Mouse (Mus musculus): ENCODE results near the gene Acy3. TPM values are rescaled to one million over a fixed set of nuclear protein-coding genes. Genes with fewer than 3 reads are reported as not detected.

Acy3 gene
- polyA plus RNA-seq, 1 experiment from 2014 or later = 8.0 TPM

DNA sequence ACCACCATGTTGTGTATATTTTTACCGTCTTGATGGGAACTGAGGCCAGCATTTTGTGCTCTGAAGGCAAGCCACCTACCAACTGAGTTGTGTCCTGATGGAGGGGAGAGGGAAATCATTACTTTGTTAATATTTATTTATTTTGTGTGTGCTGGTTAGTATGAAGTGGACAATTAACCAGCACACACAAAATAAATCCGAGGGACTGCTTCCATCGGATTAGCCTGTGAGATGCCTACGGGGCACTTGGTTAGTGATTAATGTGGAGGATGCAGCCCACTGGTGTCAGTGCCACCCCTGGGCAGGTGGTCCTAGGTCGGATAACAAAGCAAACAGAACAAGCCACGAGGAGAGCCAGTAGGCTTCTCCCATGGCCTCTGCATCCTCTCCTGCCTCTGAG lies 8.6 kb downstream of the Acy3 start:
- Histone ChIP-seq H3K9ac (ENCODE audit: low read depth, low read length) (no peak overlapping the region), H3K27ac (ENCODE audit: low read depth, low read length) (no peak overlapping the region), H3K27me3 (ENCODE audit: control insufficient read depth, insufficient read depth, low read length) (no peaks in the 10 kb centered on the region; the same call in 1 of the 2 replicates), H3K4me1 (ENCODE audit: control insufficient read depth, insufficient read depth, low read length) (0 out of 2 replicates have a peak, but pooled peaks cover 3% of the 10 kb centered on the region), H3K9me3 (replicated peaks; ENCODE audit: control insufficient read depth, low read length) (no peaks in the 10 kb centered on the region), H3K4me3 (ENCODE audit: low read depth, low read length) (no peak overlapping the region), H3K36me3 (ENCODE audit: control insufficient read depth, insufficient read depth, low read length) (no peaks in the 10 kb centered on the region), H3K4me2 (no peak overlapping the region)
- ATAC-seq (replicated peaks; ENCODE audit: insufficient number of reproducible peaks, low FRiP score, low TSS enrichment) = no peak
- 66% methylated on average over 6 of the region's 6 CpGs for WGBS (ENCODE audit: insufficient replicate concordance)

DNA sequence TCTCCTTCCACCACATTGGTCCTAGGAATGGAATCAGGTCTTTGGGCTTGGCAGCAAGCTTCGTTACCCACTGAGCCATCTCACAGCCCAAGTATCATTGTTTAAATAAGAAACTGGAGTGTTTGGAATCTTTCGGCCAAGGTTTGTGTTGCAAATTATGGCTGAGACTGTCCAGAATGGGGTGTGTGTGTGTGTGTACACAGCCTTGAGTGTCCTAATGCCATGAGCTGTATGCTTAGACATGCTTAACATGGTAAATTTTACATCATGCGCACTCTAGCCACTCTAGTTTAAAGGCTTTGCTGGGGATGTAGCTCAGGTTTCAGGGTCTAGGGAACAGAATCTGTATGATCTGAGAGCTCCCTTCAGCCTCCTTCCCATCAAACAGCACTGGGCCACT lies 9.1 kb downstream of the Acy3 start:
- ATAC-seq (replicated peaks; ENCODE audit: insufficient number of reproducible peaks, low FRiP score, low TSS enrichment) = no peak
- Histone ChIP-seq H3K4me2 (no peak overlapping the region), H3K36me3 (ENCODE audit: control insufficient read depth, insufficient read depth, low read length) (no peaks in the 10 kb centered on the region), H3K9ac (ENCODE audit: low read depth, low read length) (no peak overlapping the region), H3K27me3 (ENCODE audit: control insufficient read depth, insufficient read depth, low read length) (no peaks in the 10 kb centered on the region; the same call in 1 of the 2 replicates), H3K27ac (ENCODE audit: low read depth, low read length) (no peak overlapping the region), H3K9me3 (replicated peaks; ENCODE audit: control insufficient read depth, low read length) (no peaks in the 10 kb centered on the region), H3K4me1 (ENCODE audit: control insufficient read depth, insufficient read depth, low read length) (0 out of 2 replicates have a peak, but pooled peaks cover 3% of the 10 kb centered on the region), H3K4me3 (ENCODE audit: low read depth, low read length) (no peak overlapping the region)
- 81% methylated on average over 3 of the region's 3 CpGs for WGBS (ENCODE audit: insufficient replicate concordance)

DNA sequence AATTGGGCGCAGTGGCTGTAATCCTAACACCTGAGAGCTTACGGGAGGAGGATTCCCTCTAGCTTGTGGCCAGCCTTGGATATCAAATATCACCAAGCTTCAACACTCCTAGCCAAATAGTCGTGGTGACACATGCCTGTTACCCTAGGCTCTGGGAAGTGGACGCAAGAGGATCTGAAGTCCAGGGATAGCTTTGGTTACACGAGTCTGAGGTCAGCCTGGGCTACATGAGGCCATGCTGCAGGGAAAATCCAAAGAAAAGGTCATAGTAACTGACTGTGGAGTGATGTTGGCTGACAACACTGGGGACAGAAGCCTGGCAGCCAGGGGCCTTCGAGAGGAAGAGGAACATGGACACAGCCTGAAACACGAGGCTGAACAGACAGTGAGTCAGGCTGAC lies 9.7 kb downstream of the Acy3 start:
- WGBS (ENCODE audit: insufficient replicate concordance) = 66% methylated on average over 7 of the region's 7 CpGs
- H3K27ac ChIP-seq (ENCODE audit: low read depth, low read length) = no peak overlapping the region
- H3K4me3 ChIP-seq (ENCODE audit: low read depth, low read length) = no peak overlapping the region
- H3K36me3 ChIP-seq (ENCODE audit: control insufficient read depth, insufficient read depth, low read length) = no peaks in the 10 kb centered on the region
- H3K27me3 ChIP-seq (ENCODE audit: control insufficient read depth, insufficient read depth, low read length) = no peaks in the 10 kb centered on the region; the same call in 1 of the 2 replicates
- no peak overlapping the region for H3K9ac ChIP-seq (ENCODE audit: low read depth, low read length)
- H3K4me1 ChIP-seq (ENCODE audit: control insufficient read depth, insufficient read depth, low read length) = peaks cover 5% of the 10 kb centered on the region
- H3K9me3 ChIP-seq (replicated peaks; ENCODE audit: control insufficient read depth, low read length) = no peaks in the 10 kb centered on the region
- H3K4me2 ChIP-seq = no peak overlapping the region
- no peak for ATAC-seq (replicated peaks; ENCODE audit: insufficient number of reproducible peaks, low FRiP score, low TSS enrichment)

- WGBS (ENCODE audit: insufficient replicate concordance) = 77% methylated on average over 8 of the region's 8 CpGs
- no peaks in the 10 kb centered on the region for H3K9me3 ChIP-seq (replicated peaks; ENCODE audit: control insufficient read depth, low read length)
- no peak overlapping the region for H3K4me3 ChIP-seq (ENCODE audit: low read depth, low read length)
- no peak overlapping the region for H3K9ac ChIP-seq (ENCODE audit: low read depth, low read length)
- H3K27ac ChIP-seq (ENCODE audit: low read depth, low read length) = no peak overlapping the region
- no peaks in the 10 kb centered on the region for H3K36me3 ChIP-seq (ENCODE audit: control insufficient read depth, insufficient read depth, low read length)
- H3K4me2 ChIP-seq = no peak overlapping the region
- ATAC-seq (replicated peaks; ENCODE audit: insufficient number of reproducible peaks, low FRiP score, low TSS enrichment) = no peak
- H3K4me1 ChIP-seq (ENCODE audit: control insufficient read depth, insufficient read depth, low read length) = peaks cover 12% of the 10 kb centered on the region
- no peaks in the 10 kb centered on the region; the same call in 1 of the 2 replicates for H3K27me3 ChIP-seq (ENCODE audit: control insufficient read depth, insufficient read depth, low read length)
Observed at GRCm38 (mm10) chr19:3996747-3997146, 10.4 kb downstream of the Acy3 start.

GRCm38 (mm10) chr19:3997231-3997630 lies 10.9 kb downstream of the Acy3 start:
- Histone ChIP-seq H3K27ac (ENCODE audit: low read depth, low read length) (no peak overlapping the region), H3K36me3 (ENCODE audit: control insufficient read depth, insufficient read depth, low read length) (no peaks in the 10 kb centered on the region), H3K9ac (ENCODE audit: low read depth, low read length) (no peak overlapping the region), H3K4me3 (ENCODE audit: low read depth, low read length) (no peak overlapping the region), H3K4me2 (no peak overlapping the region), H3K27me3 (ENCODE audit: control insufficient read depth, insufficient read depth, low read length) (no peaks in the 10 kb centered on the region), H3K9me3 (replicated peaks; ENCODE audit: control insufficient read depth, low read length) (no peaks in the 10 kb centered on the region), H3K4me1 (ENCODE audit: control insufficient read depth, insufficient read depth, low read length) (peaks cover 17% of the 10 kb centered on the region)
- ATAC-seq (replicated peaks; ENCODE audit: insufficient number of reproducible peaks, low FRiP score, low TSS enrichment) = no peak
- 49% methylated on average over 8 of the region's 8 CpGs for WGBS (ENCODE audit: insufficient replicate concordance)

DNA sequence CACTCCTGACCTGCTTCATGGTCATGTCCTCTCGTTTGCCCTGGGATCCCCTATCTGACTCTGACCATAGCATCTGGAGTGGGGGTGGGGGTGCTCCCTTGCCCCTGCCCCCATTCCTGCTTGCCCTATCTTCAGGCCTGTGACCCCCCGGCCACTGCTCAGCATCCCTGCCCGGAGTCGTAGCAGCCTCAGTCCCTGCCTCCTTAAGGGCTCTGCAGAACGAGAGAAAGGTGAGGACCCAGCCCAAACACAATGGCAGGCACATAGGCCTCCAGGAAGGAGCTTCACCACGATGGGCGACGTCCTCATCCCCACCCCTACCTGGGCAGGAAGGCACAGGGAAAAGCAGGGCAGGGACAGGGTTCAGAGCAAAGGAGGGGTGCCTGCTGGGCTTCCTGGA lies 12.0 kb downstream of the Acy3 start:
- no peaks in the 10 kb centered on the region for H3K9me3 ChIP-seq (replicated peaks; ENCODE audit: control insufficient read depth, low read length)
- no peak overlapping the region for H3K27ac ChIP-seq (ENCODE audit: low read depth, low read length)
- H3K27me3 ChIP-seq (ENCODE audit: control insufficient read depth, insufficient read depth, low read length) = no peaks in the 10 kb centered on the region
- no peak for ATAC-seq (replicated peaks; ENCODE audit: insufficient number of reproducible peaks, low FRiP score, low TSS enrichment)
- no peak overlapping the region for H3K4me3 ChIP-seq (ENCODE audit: low read depth, low read length)
- H3K9ac ChIP-seq (ENCODE audit: low read depth, low read length) = no peak overlapping the region
- peaks cover 21% of the 10 kb centered on the region for H3K4me1 ChIP-seq (ENCODE audit: control insufficient read depth, insufficient read depth, low read length)
- H3K36me3 ChIP-seq (ENCODE audit: control insufficient read depth, insufficient read depth, low read length) = no peaks in the 10 kb centered on the region
- no peak overlapping the region for H3K4me2 ChIP-seq
- WGBS (ENCODE audit: insufficient replicate concordance) = 70% methylated on average over 8 of the region's 8 CpGs

DNA sequence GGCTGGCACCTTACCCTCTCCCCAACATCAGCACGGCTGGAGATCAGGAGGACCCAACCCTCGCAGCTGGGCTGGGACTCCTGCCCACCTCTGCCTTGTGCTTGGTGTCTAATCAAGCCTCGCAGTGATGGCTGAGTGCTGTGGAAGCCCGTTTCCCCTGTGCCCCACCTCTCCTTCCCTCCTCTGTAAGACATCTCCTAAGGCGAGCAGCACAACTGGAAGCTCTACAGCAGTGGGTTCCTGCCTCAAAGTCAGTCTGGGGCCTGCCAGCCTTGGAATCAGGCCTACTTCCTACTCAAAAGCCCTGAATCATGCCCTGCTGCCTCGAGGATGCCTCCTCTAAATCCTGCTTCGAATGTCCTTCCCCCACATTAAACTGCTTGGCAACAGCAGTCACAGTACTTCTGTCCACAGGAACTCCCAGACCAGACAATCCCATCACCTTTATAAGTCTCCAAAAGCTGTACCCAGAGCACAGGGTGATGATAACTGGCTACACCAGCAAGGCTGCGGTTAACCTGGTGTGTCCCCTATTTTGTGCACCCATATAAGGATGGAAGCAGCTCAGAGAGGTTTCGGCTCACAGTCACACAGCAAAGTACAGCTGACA lies 12.9 kb downstream of the Acy3 start:
- 79% methylated on average over 9 of the region's 9 CpGs for WGBS (ENCODE audit: insufficient replicate concordance)
- Histone ChIP-seq H3K4me3 (ENCODE audit: low read depth, low read length) (peak overlapping the region; percentile 71), H3K9ac (ENCODE audit: low read depth, low read length) (no peak overlapping the region), H3K9me3 (replicated peaks; ENCODE audit: control insufficient read depth, low read length) (no peaks in the 10 kb centered on the region), H3K27me3 (ENCODE audit: control insufficient read depth, insufficient read depth, low read length) (no peaks in the 10 kb centered on the region), H3K4me1 (ENCODE audit: control insufficient read depth, insufficient read depth, low read length) (peaks cover 28% of the 10 kb centered on the region), H3K27ac (ENCODE audit: low read depth, low read length) (no peak overlapping the region; the same call in 1 of the 2 replicates), H3K36me3 (ENCODE audit: control insufficient read depth, insufficient read depth, low read length) (no peaks in the 10 kb centered on the region), H3K4me2 (peak overlapping the region; percentile 89)
- ATAC-seq (replicated peaks; ENCODE audit: insufficient number of reproducible peaks, low FRiP score, low TSS enrichment) = no peak

DNA sequence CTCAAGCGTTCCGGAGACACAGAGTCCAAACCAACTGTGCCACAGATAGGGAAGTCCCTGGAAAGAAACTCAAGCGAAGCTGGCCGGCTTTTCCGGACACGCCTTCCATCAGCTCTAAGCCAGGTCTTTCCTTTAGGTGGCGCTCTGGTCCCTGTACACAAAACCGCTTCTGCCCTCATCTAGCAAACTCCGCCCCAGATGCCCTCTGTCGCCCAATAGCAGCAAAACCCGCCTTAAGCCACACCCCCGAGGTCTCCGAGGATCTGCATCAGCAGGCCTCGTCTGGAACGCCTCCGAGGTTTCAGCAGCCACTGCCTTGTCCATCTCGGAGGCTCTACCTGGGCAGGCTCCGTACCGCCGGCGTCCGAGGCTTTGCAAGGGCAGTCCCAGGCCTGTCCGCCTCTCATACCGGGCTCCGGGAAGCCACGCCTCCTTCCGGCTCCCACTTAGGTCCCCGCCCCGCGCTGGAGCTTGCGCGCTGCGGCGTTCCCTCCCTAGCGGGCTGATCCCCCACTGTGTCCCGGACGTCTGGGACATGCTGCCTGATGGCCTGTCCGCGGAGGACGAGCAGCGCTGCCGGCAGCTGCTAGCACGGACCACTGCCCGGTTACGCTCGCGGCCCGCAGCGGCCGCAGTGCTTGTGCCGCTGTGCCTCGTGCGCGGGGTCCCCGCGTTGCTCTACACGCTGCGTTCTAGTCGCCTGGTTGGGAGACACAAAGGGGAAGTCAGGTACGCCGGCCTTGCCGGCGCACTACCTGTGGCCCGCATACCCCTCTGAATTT lies 13.9 kb downstream of the Acy3 start, which contains the start of the genes Nudt8 and Gm49405:
Gene Nudt8, plus strand, starts transcription at position 462 of the 782 bp plus-strand sequence.
Gene Gm49405, plus strand, starts transcription at position 508 of the 782 bp plus-strand sequence.
- ATAC-seq (replicated peaks; ENCODE audit: insufficient number of reproducible peaks, low FRiP score, low TSS enrichment) = peak; percentile 85
- peak within 1 kb of the TSS; percentile 71 for H3K4me3 ChIP-seq (ENCODE audit: low read depth, low read length)
- peak within 1 kb of the TSS; percentile 89 for H3K4me2 ChIP-seq
- H3K9me3 ChIP-seq (replicated peaks; ENCODE audit: control insufficient read depth, low read length) = no peaks in the 10 kb centered on the region
- 0 out of 2 replicates have a peak, but pooled peaks cover 2% of the 10 kb centered on the region for H3K36me3 ChIP-seq (ENCODE audit: control insufficient read depth, insufficient read depth, low read length)
- peak within 1 kb of the TSS; percentile 89 for H3K9ac ChIP-seq (ENCODE audit: low read depth, low read length)
- peak within 1 kb of the TSS; percentile 99 for H3K27ac ChIP-seq (ENCODE audit: low read depth, low read length)
- H3K4me1 ChIP-seq (ENCODE audit: control insufficient read depth, insufficient read depth, low read length) = peaks cover 39% of the 10 kb centered on the region
- under 1% methylated on average over 64 of the region's 64 CpGs for WGBS (ENCODE audit: insufficient replicate concordance)
- H3K27me3 ChIP-seq (ENCODE audit: control insufficient read depth, insufficient read depth, low read length) = no peaks in the 10 kb centered on the region
